45 mouse cellular contexts compared by ENCODE assay signal in genomic region chr5:108742596-108742995, GRCm38 (mm10). TPM values are rescaled to one million over a fixed set of nuclear protein-coding genes. Genes with fewer than 3 reads are reported as not detected.
"Had no signal": no experiment of that assay in that cellular context is flagged by ENCODE, and none has a peak within 500 bp of the region (broad histone marks: within the 10 kb centered on the region; RNA-seq: fewer than 3 reads in every experiment).

No protein-coding gene starts in this region.

- H3K4me2 ChIP-seq: limb, embryonic 12.5 days; limb, embryonic 13.5 days; limb, embryonic 15.5 days; liver, embryonic 11.5 days; liver, embryonic 12.5 days; liver, embryonic 13.5 days; liver, embryonic 15.5 days; lung, embryonic 14.5 days; lung, embryonic 15.5 days; midbrain, embryonic 11.5 days; midbrain, embryonic 12.5 days; midbrain, embryonic 13.5 days; midbrain, embryonic 15.5 days; neural tube, embryonic 12.5 days had no signal

- H3K27me3 ChIP-seq: limb, embryonic 12.5 days; limb, embryonic 13.5 days; limb, embryonic 15.5 days; liver, embryonic 13.5 days; lung, embryonic 15.5 days; midbrain, embryonic 12.5 days; midbrain, embryonic 13.5 days; midbrain, embryonic 15.5 days; neural tube, embryonic 12.5 days had no signal

- H3K4me1 ChIP-seq: limb, embryonic 12.5 days; limb, embryonic 13.5 days; limb, embryonic 15.5 days; liver, embryonic 12.5 days; liver, embryonic 13.5 days; liver, embryonic 15.5 days; lung, embryonic 15.5 days; megakaryocyte, embryonic 14.5 days; midbrain, embryonic 10.5 days; midbrain, embryonic 12.5 days; midbrain, embryonic 13.5 days; midbrain, embryonic 15.5 days; neural tube, embryonic 12.5 days had no signal

- H3K4me3 ChIP-seq: limb, embryonic 12.5 days; limb, embryonic 13.5 days; limb, embryonic 15.5 days; liver, embryonic 12.5 days; liver, embryonic 13.5 days; liver, embryonic 15.5 days; lung, embryonic 15.5 days; megakaryocyte, embryonic 14.5 days; midbrain, embryonic 10.5 days; midbrain, embryonic 12.5 days; midbrain, embryonic 13.5 days; midbrain, embryonic 15.5 days; myocyte; neural tube, embryonic 12.5 days had no signal

- H3K9ac ChIP-seq: limb, embryonic 12.5 days; limb, embryonic 13.5 days; limb, embryonic 15.5 days; liver, embryonic 12.5 days; liver, embryonic 13.5 days; liver, embryonic 14.5 days; liver, embryonic 15.5 days; liver, postnatal 0 days; lung, embryonic 14.5 days; lung, embryonic 15.5 days; midbrain, embryonic 12.5 days; midbrain, embryonic 13.5 days; midbrain, embryonic 15.5 days; neural tube, embryonic 12.5 days had no signal

- ATAC-seq: liver, embryonic 12.5 days; liver, postnatal 0 days; lung, postnatal 0 days; midbrain, embryonic 13.5 days; midbrain, embryonic 15.5 days; midbrain, embryonic 16.5 days had no signal

- H3K9me3 ChIP-seq: limb, embryonic 12.5 days; limb, embryonic 13.5 days; limb, embryonic 15.5 days; liver, embryonic 12.5 days; liver, embryonic 13.5 days; liver, embryonic 15.5 days; lung, embryonic 15.5 days; megakaryocyte, embryonic 14.5 days; midbrain, embryonic 10.5 days; midbrain, embryonic 12.5 days; midbrain, embryonic 13.5 days; midbrain, embryonic 15.5 days; neural tube, embryonic 12.5 days had no signal

- DNase-seq: left cerebral cortex, postnatal 4 days; liver; liver, embryonic 13.5 days; liver, postnatal 0 days; lung, adult 18-20 months; lung, adult 2 months; lung, embryonic 14.5 days; lung, postnatal 10 days; lung, postnatal 14 days; lung, postnatal 36 days; lung, postnatal 4 days; midbrain, embryonic 14.5 days had no signal

- H3K36me3 ChIP-seq: limb, embryonic 12.5 days; limb, embryonic 13.5 days; limb, embryonic 15.5 days; liver, embryonic 12.5 days; liver, embryonic 13.5 days; liver, embryonic 15.5 days; lung, embryonic 15.5 days; midbrain, embryonic 10.5 days; midbrain, embryonic 12.5 days; midbrain, embryonic 13.5 days; midbrain, embryonic 15.5 days; neural tube, embryonic 12.5 days had no signal

- H3K27ac ChIP-seq: limb, embryonic 12.5 days; limb, embryonic 13.5 days; limb, embryonic 15.5 days; liver, embryonic 12.5 days; liver, embryonic 13.5 days; liver, embryonic 14.5 days; liver, embryonic 15.5 days; lung, embryonic 15.5 days; macrophage; midbrain, embryonic 10.5 days; midbrain, embryonic 12.5 days; midbrain, embryonic 13.5 days; midbrain, embryonic 15.5 days; neural tube, embryonic 12.5 days had no signal

RNA-seq across cellular contexts. Expression of gene Rnf212, which starts 32.2 kb away (rescaled TPM):
- total RNA-seq: left cerebral cortex, postnatal 10 days; left cerebral cortex, postnatal 14 days; left cerebral cortex, postnatal 25 days; left cerebral cortex, postnatal 36 days; left cerebral cortex, postnatal 4 days; liver, adult 2 months; megakaryocyte, adult 5-6 weeks; megakaryocyte-erythroid progenitor cell, adult 5-6 weeks; midbrain, postnatal 0 days; monocyte, adult 5-6 weeks had no signal
- polyA plus RNA-seq: limb, embryonic 13.5 days; limb, embryonic 14.5 days; limb, embryonic 15.5 days; liver, adult 2 months; lung, adult 2 months; lung, embryonic 14.5 days; lung, embryonic 15.5 days; lung, embryonic 16.5 days; lung, postnatal 0 days; macrophage; midbrain, embryonic 11.5 days; midbrain, embryonic 12.5 days; midbrain, embryonic 13.5 days; midbrain, embryonic 14.5 days; midbrain, embryonic 15.5 days; midbrain, embryonic 16.5 days; midbrain, postnatal 0 days; myocyte; neural tube, embryonic 12.5 days had no signal

RNA-seq across cellular contexts. Expression of gene Tmed11, which starts 52.6 kb away (rescaled TPM):
- total RNA-seq: left cerebral cortex, postnatal 10 days; left cerebral cortex, postnatal 14 days; left cerebral cortex, postnatal 25 days; left cerebral cortex, postnatal 36 days; left cerebral cortex, postnatal 4 days; megakaryocyte progenitor cell, adult 5-6 weeks; megakaryocyte, adult 5-6 weeks; megakaryocyte-erythroid progenitor cell, adult 5-6 weeks; midbrain, postnatal 0 days; monocyte, adult 5-6 weeks had no signal
- polyA plus RNA-seq: limb, embryonic 11.5 days; limb, embryonic 12.5 days; limb, embryonic 13.5 days; limb, embryonic 14.5 days; limb, embryonic 15.5 days; liver, adult 2 months; liver, embryonic 11.5 days; liver, embryonic 12.5 days; liver, embryonic 13.5 days; liver, embryonic 14.5 days; liver, embryonic 15.5 days; liver, postnatal 0 days; lung, adult 2 months; lung, embryonic 14.5 days; lung, embryonic 15.5 days; lung, embryonic 16.5 days; lung, postnatal 0 days; macrophage; midbrain, embryonic 10.5 days; midbrain, embryonic 11.5 days; midbrain, embryonic 12.5 days; midbrain, embryonic 13.5 days; midbrain, embryonic 14.5 days; midbrain, embryonic 15.5 days; midbrain, embryonic 16.5 days; midbrain, postnatal 0 days; myocyte; neural tube, embryonic 11.5 days; neural tube, embryonic 12.5 days had no signal
